Mouse (Mus musculus): Measurements from ENCODE around the gene Sema4a.

Sema4a gene

GRCm38 (mm10) chr3:88486887-88487286 is 25.9 kb upstream of the Sema4a start:
- in situ Hi-C loops (cut with MboI, MseI) = loop anchor here (5.0 kb wide), 1 partner anchor 35 kb away; no protein-coding TSS in a partner anchor

GRCm38 (mm10) chr3:88486043-88486442 is 25.1 kb upstream of the Sema4a start:
- in situ Hi-C loops (cut with MboI, MseI) = loop anchor here (5.0 kb wide), 1 partner anchor 36 kb away; no protein-coding TSS in a partner anchor

GRCm38 (mm10) chr3:88484597-88485316 is 23.8 kb upstream of the Sema4a start:
- in situ Hi-C loops (cut with MboI, MseI) = loop anchor here (5.0 kb wide), 1 partner anchor 38 kb away; no protein-coding TSS in a partner anchor

- in situ Hi-C loops (cut with MboI, MseI) = no loop called here
Measured at GRCm38 (mm10) chr3:88483621-88484020, 22.6 kb upstream of the Sema4a start.

- in situ Hi-C loops (cut with MboI, MseI) = no loop called here
Measured at GRCm38 (mm10) chr3:88483141-88483540, 22.2 kb upstream of the Sema4a start.

DNA sequence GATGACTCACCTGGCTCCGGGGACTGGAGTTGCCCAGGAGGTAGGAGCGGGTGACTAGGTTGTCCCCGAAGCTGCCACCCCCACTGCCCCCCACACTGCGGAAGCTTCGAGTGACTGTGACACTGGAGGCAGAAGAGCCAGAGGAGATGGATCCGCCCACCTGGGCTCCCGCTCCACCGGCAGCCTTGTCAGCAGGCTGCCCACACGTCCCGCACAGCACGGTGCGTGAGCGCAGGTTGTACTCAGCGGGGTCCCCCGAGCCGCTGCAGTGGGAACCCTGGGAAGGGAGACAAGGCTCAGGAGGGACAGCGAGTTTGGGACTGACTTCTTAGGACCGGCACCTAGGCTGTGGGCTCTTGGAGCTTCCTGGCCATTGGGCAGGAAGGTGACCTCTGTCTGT is 21.4 kb upstream of the Sema4a start:
- in situ Hi-C loops (cut with MboI, MseI) = no loop called here

DNA sequence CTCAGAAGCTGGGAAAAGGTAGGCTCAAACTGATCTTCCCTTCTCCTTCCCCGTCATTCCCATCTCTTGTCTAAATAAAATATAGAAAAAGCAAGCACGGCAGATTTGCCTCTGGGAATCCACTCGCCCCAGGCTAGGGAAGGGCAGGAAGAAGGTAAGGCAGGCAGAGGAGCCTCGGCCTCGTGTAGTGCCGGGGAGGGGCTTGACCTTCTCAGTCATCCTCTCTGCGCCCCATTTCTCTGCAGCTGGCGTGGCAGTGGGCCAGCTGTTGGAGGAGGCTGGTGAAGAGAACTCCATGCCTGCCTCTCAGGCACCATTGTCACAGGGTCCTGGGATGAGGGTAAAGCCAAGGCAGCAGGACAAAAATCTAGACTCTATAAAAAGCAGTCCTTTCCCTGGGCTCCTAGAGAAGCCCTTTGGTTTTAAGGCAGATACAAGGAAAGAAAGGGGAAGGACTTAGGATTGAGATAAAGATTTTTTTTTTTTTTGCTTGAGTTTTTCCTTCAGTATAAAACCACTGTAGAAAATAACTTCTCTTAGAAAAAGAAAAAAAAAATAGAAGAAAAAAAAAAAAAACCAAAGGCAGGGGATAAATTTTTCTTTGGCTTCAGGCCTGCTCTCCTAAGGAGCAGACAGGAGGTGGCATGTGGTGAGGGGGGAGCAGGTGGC is 20.5 kb upstream of the Sema4a start:
- in situ Hi-C loops (cut with MboI, MseI) = no loop called here

DNA sequence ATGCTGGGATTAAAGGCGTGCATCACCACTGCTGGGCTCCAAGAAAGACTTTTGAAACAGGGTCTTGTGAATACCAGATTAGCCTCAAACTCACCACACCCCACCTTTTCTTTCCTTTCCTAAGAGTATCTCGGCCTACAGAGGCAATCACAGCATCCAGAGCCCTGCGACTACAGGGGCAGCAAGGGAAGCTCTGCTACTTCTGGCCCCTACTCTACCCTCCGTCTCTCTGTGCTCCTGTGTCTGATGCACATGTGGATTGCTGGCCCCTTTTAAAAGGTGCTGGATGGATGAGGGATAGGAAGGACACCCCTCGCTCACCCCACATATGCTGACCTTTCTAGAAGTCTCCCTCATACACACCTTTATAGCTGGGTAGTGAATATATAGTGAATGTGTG is 19.7 kb upstream of the Sema4a start:
- in situ Hi-C loops (cut with MboI, MseI) = no loop called here

DNA sequence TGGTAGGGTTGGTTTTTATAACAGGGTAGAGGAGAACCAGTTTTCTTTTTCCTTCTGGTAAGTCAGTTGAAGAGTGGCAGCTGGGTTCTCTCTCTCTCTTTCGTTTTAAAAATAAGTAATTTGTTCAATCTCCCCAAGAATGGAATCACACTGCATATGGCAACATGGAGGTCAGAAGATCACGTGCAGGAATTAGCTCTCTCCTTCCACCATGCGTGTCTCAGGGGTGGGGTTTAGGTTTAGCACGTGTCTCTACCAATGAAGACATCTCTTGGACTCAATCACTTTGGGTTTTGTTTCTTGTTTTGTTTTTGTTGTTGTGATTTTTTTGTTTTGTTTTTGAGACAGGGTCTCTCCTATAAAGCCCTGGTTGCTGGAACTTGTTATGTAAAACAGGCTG is 18.8 kb upstream of the Sema4a start:
- in situ Hi-C loops (cut with MboI, MseI) = no loop called here

DNA sequence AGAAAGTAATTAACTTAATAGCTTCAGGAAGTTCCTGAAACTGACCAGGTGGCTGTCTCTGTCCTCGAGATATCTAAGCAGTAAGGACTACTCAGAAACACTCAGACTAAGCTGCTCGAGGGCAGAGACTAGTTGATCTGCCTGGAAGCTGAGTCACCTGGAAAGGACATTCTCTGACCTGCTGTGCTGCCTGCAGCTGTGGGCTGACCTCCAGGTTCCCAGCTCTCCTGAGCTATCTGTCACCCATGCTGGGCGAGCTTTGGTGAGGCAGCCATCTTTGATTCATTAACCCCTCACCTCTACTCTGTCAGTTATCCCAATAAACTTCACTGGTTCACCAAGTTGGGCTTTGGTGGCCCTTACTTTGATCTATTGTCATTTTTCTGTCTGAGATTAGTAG is 18.2 kb upstream of the Sema4a start:
- in situ Hi-C loops (cut with MboI, MseI) = no loop called here

DNA sequence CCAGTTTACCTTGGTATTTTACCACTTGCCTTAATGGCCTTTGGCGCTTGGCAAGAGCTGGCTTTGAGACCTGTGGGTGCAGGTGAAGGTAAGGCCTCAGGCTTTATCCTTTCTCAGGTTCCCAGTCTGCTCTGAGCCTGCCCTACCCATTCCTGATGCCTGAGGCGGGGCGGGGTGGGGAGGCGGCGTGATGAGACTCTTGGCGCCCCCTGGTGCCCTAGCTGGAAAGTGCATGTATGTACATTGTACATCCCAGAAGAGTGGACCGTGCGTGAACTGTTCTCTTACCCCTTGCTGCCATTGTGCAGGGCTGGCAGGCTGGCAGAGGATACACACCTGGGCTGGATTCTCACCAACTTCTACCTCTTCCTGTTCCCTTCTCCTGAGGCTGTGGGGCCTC is 16.8 kb upstream of the Sema4a start:
- in situ Hi-C loops (cut with MboI, MseI) = no loop called here

- in situ Hi-C loops (cut with MboI, MseI) = no loop called here
Measured at GRCm38 (mm10) chr3:88476403-88476802, 15.4 kb upstream of the Sema4a start.

GRCm38 (mm10) chr3:88473571-88473970 is 12.6 kb upstream of the Sema4a start:
- in situ Hi-C loops (cut with MboI, MseI) = loop anchor here (5.0 kb wide), 1 partner anchor 66 kb away; no protein-coding TSS in a partner anchor

DNA sequence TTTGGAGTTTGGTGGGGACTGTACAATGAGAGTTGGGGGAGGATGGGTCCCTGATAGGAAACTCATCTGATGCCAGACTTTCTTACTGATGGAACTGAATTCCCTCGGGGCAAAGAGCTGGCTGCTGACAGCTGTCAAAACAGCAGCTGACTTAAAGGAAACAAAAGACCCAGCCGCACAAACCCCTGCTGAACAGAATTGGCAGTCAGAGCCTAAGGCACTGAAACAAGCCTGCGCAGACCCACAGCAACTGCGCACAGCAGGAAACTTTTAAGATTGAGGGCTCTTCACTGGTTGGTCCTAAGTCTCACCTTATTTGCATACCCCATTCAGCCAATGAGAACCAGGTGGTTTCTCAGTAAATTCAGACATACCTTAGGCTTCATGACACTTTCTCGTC is 12.0 kb upstream of the Sema4a start:
- in situ Hi-C loops (cut with MboI, MseI) = loop anchor here (5.0 kb wide), 1 partner anchor 66 kb away; no protein-coding TSS in a partner anchor

DNA sequence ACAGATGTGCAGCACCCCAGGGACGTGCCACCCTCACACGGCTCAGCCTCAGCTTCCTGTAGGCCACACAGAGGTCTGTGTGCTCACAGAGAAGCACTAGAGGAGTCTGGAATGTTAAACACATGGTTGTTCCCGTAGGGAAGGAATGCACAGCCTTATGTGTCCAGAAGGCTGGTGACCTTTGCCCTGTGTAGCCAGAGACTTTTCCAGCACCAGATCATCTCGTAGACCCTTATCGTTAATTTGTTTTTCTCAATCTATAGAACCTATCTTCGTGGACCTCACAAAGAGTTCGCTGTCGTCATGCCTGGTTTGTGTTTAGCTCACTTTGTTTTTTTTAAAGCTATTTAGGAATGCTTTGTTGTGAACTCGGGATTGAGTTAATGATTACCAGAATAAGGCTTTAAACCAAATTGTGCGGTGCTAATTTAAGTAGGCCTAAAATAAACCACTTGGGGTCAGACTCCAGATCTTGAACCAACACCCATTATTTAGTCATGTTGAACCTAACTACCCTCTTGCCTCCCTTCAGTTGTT is 10.0 kb upstream of the Sema4a start:
- in situ Hi-C loops (cut with MboI, MseI) = loop anchor here (5.0 kb wide), 1 partner anchor 64 kb away; no protein-coding TSS in a partner anchor

GRCm38 (mm10) chr3:88469466-88469865 is 8.5 kb upstream of the Sema4a start:
- in situ Hi-C loops (cut with MboI, MseI) = no loop called here

DNA sequence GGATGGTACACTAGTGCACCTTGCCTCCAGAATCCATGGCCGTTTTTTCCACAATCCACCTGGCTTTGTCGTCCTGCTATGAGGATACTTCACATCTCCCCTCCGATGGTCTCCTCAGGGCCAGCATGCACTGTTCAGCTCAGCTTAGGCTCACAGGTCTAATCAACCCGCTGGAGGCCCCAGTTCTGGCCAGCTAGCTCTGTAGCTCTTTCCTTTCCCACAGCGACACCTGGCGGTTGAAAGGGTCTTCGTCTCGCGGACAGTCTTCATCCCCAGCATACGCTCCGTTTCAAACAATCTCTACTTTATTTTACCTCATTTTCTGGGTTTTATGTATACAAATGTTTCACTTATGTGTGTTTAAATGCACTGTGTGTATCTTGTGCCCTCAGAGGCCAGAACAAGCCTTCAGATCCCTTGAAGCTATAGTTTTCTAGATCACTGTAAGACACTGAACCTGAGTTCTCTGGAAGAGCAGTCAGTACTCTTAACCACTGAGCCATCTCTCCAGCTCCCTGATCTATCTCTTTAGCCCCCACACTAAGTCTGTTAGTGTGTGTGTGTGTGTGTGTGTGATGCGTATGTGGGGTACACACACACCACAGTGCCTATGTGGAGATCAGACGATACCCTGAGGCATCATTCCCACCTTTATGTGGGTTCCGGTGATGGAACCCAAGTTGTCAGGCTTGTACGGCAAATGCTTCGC is 6.3 kb upstream of the Sema4a start:
- in situ Hi-C loops (cut with MboI, MseI) = no loop called here

- in situ Hi-C loops (cut with MboI, MseI) = no loop called here
Measured at GRCm38 (mm10) chr3:88465127-88465526, 4.1 kb upstream of the Sema4a start.

- in situ Hi-C loops (cut with MboI, MseI) = no loop called here
Measured at GRCm38 (mm10) chr3:88464425-88464824, 3.4 kb upstream of the Sema4a start.

- in situ Hi-C loops (cut with MboI, MseI) = no loop called here
Measured at GRCm38 (mm10) chr3:88460029-88460428, 953 bp downstream of the Sema4a start.

- in situ Hi-C loops (cut with MboI, MseI) = no loop called here
Measured at GRCm38 (mm10) chr3:88458778-88459219, 2.2 kb downstream of the Sema4a start.
